Mouse (Mus musculus) hindbrain, embryonic 14.5 days (tissue): ENCODE measurements around the gene Kctd21. TPM values are rescaled to one million over a fixed set of nuclear protein-coding genes. Genes with fewer than 3 reads are reported as not detected.

Source experiments
- ATAC-seq: fragments of 200-750 bp; cut with Nextera tagmentation; 2 replicates; pipeline ENCODE4 v1.8.0; 2017; ENCODE audit warnings: moderate number of reproducible peaks, mild to moderate bottlenecking, moderate TSS enrichment, moderate library complexity; ENCODE audit not compliant: low FRiP score
- DNase-seq: peaks from one replicate; pipeline ENCODE4 v3.0.0-alpha.2; 2015; ENCODE audit warnings: low spot score
- H3K27ac ChIP-seq: fragments of 300-500 bp; sonication (generic); 2 replicates; pipeline ENCODE4 v1.5.1; 2014; ENCODE audit warnings: mild to moderate bottlenecking, moderate library complexity
- H3K27me3 ChIP-seq: fragments of 300-500 bp; sonication (generic); 2 replicates; pipeline ENCODE4 v1.6.1; 2014; ENCODE audit warnings: mild to moderate bottlenecking, low read length, mixed read lengths; ENCODE audit not compliant: control insufficient read depth, insufficient read depth
- H3K36me3 ChIP-seq: fragments of 300-500 bp; sonication (generic); replicated peaks from 2 replicates; pipeline ENCODE4 v1.6.1; 2014; ENCODE audit not compliant: control insufficient read depth, insufficient read depth
- H3K4me1 ChIP-seq: fragments of 300-500 bp; sonication (generic); replicated peaks from 2 replicates; pipeline ENCODE4 v1.6.1; 2014; ENCODE audit warnings: antibody characterized with exemption, low read length, mixed read lengths; ENCODE audit not compliant: control insufficient read depth, insufficient read depth
- H3K4me2 ChIP-seq: fragments of 300-500 bp; sonication (generic); replicated peaks from 2 replicates; pipeline ENCODE4 v1.6.1; 2014; ENCODE audit warnings: mild to moderate bottlenecking, moderate library complexity
- H3K4me3 ChIP-seq: fragments of 300-500 bp; sonication (generic); replicated peaks from 2 replicates; pipeline ENCODE4 v1.5.1; 2014; ENCODE audit warnings: mild to moderate bottlenecking, low read length
- H3K9ac ChIP-seq: fragments of 300-500 bp; sonication (generic); 2 replicates; pipeline ENCODE4 v1.6.1; 2014
- H3K9me3 ChIP-seq: fragments of 300-500 bp; sonication (generic); 2 replicates; pipeline ENCODE4 v1.6.1; 2016; ENCODE audit warnings: low read length; ENCODE audit not compliant: control insufficient read depth
- WGBS: fragments of 180-500 bp; shearing (Covaris S2); extraction: QIAGEN DNeasy Blood & Tissue Kit; methylation state at CpG from one replicate; pipeline ENCODE4 v1.1.7; 2014; 5-methylcytosine and 5-hydroxymethylcytosine counted together
- polyA plus RNA-seq: library from polyadenylated mRNA; unstranded; fragments of >200 nt; fragmentation: Nextera tagmentation; extraction: Ambion mirVana; gene quantifications from 2 replicates; pipeline ENCODE4 v1.2.1, GENCODE M21; 2014

Gene Kctd21
- polyA plus RNA-seq, 1 experiment from 2014 or later = 7.1 TPM

GRCm38 (mm10) chr7:97313364-97313995, 18.6 kb upstream of the Kctd21 start:
- Histone ChIP-seq H3K36me3 (peaks cover 74% of the 10 kb centered on the region), H3K9me3 (no peaks in the 10 kb centered on the region)

GRCm38 (mm10) chr7:97314646-97315045, 17.5 kb upstream of the Kctd21 start:
- no peak for DNase-seq

More at GRCm38 (mm10) chr7:97313364-97313995, 18.6 kb upstream of the Kctd21 start:
- Histone ChIP-seq H3K4me2 (no peak overlapping the region), H3K4me3 (no peak overlapping the region), H3K27me3 (no peaks in the 10 kb centered on the region), H3K9ac (no peak overlapping the region), H3K4me1 (no peaks in the 10 kb centered on the region), H3K27ac (no peak overlapping the region)
- no peak for DNase-seq
- no peak for ATAC-seq
- WGBS = 79% methylated on average over 7 of the region's 7 CpGs

GRCm38 (mm10) chr7:97315656-97316055, 16.5 kb upstream of the Kctd21 start:
- no peak for ATAC-seq
- WGBS = 84% methylated on average over 6 of the region's 6 CpGs
- Histone ChIP-seq H3K4me1 (no peaks in the 10 kb centered on the region), H3K9me3 (no peaks in the 10 kb centered on the region), H3K36me3 (peaks cover 65% of the 10 kb centered on the region), H3K4me3 (no peak overlapping the region), H3K27ac (no peak overlapping the region), H3K9ac (no peak overlapping the region), H3K4me2 (no peak overlapping the region), H3K27me3 (no peaks in the 10 kb centered on the region)
- DNase-seq = no peak

More at GRCm38 (mm10) chr7:97314646-97315045, 17.5 kb upstream of the Kctd21 start:
- Histone ChIP-seq H3K4me2 (no peak overlapping the region), H3K4me1 (no peaks in the 10 kb centered on the region), H3K27ac (no peak overlapping the region), H3K27me3 (no peaks in the 10 kb centered on the region), H3K4me3 (no peak overlapping the region), H3K36me3 (peaks cover 72% of the 10 kb centered on the region), H3K9me3 (no peaks in the 10 kb centered on the region), H3K9ac (no peak overlapping the region)
- 85% methylated on average over 5 of the region's 5 CpGs for WGBS
- no peak for ATAC-seq

- Histone ChIP-seq H3K27ac (no peak overlapping the region), H3K27me3 (no peaks in the 10 kb centered on the region), H3K36me3 (peaks cover 49% of the 10 kb centered on the region), H3K4me2 (no peak overlapping the region), H3K4me3 (no peak overlapping the region), H3K9me3 (no peaks in the 10 kb centered on the region), H3K9ac (no peak overlapping the region), H3K4me1 (no peaks in the 10 kb centered on the region)
- ATAC-seq = no peak
- WGBS = 87% methylated on average over 3 of the region's 3 CpGs
- DNase-seq = no peak
Observed at GRCm38 (mm10) chr7:97317706-97318105, 14.4 kb upstream of the Kctd21 start.

GRCm38 (mm10) chr7:97324342-97324741, 7.8 kb upstream of the Kctd21 start:
- H3K4me1 ChIP-seq = no peaks in the 10 kb centered on the region; the same call in 1 of the 2 replicates
- H3K27ac ChIP-seq = no peak overlapping the region
- peaks cover 23% of the 10 kb centered on the region for H3K36me3 ChIP-seq
- ATAC-seq = no peak
- no peak for DNase-seq
- no peak overlapping the region for H3K9ac ChIP-seq
- WGBS = 91% methylated on average over 8 of the region's 8 CpGs
- no peak overlapping the region for H3K4me2 ChIP-seq
- H3K4me3 ChIP-seq = no peak overlapping the region
- H3K9me3 ChIP-seq = no peaks in the 10 kb centered on the region
- peaks cover 36% of the 10 kb centered on the region for H3K27me3 ChIP-seq

- Histone ChIP-seq H3K27ac (no peak overlapping the region), H3K4me1 (no peaks in the 10 kb centered on the region; the same call in 1 of the 2 replicates), H3K36me3 (peaks cover 17% of the 10 kb centered on the region; the same call in 1 of the 2 replicates), H3K4me2 (peak overlapping the region; percentile 51), H3K9me3 (no peaks in the 10 kb centered on the region), H3K4me3 (peak overlapping the region; percentile 28), H3K27me3 (peaks cover 36% of the 10 kb centered on the region), H3K9ac (no peak overlapping the region)
- no peak for DNase-seq
- peak; percentile 21; the same call in 1 of the 2 replicates for ATAC-seq
- 14% methylated on average over 89 of the region's 96 CpGs for WGBS
Observed at GRCm38 (mm10) chr7:97325156-97325985, 6.8 kb upstream of the Kctd21 start.

- H3K4me3 ChIP-seq = no peak overlapping the region
- H3K9ac ChIP-seq = no peak overlapping the region
- ATAC-seq (no peak), DNase-seq (no peak)
- peaks cover 7% of the 10 kb centered on the region for H3K4me1 ChIP-seq
- no peak overlapping the region for H3K27ac ChIP-seq
- no peak overlapping the region for H3K4me2 ChIP-seq
- peaks cover 36% of the 10 kb centered on the region for H3K27me3 ChIP-seq
- H3K36me3 ChIP-seq = peaks cover 13% of the 10 kb centered on the region; the same call in 1 of the 2 replicates
- WGBS = 95% methylated on average over 4 of the region's 4 CpGs
- H3K9me3 ChIP-seq = no peaks in the 10 kb centered on the region
Observed at GRCm38 (mm10) chr7:97327376-97327775, 4.8 kb upstream of the Kctd21 start.

GRCm38 (mm10) chr7:97328891-97329588, 3.1 kb upstream of the Kctd21 start:
- no peaks in the 10 kb centered on the region for H3K9me3 ChIP-seq
- H3K4me2 ChIP-seq = no peak overlapping the region
- no peak overlapping the region for H3K27ac ChIP-seq
- H3K9ac ChIP-seq = no peak overlapping the region
- H3K4me1 ChIP-seq = peaks cover 19% of the 10 kb centered on the region
- H3K27me3 ChIP-seq = peaks cover 35% of the 10 kb centered on the region
- no peak for DNase-seq
- 68% methylated on average over 13 of the region's 13 CpGs for WGBS
- H3K36me3 ChIP-seq = 0 out of 2 replicates have a peak, but pooled peaks cover 8% of the 10 kb centered on the region
- ATAC-seq = no peak
- H3K4me3 ChIP-seq = no peak overlapping the region

- H3K9me3 ChIP-seq = no peaks in the 10 kb centered on the region
- ATAC-seq (no peak), DNase-seq (no peak)
- peaks cover 29% of the 10 kb centered on the region for H3K27me3 ChIP-seq
- H3K4me2 ChIP-seq = no peak overlapping the region
- 0 out of 2 replicates have a peak, but pooled peaks cover 1% of the 10 kb centered on the region for H3K36me3 ChIP-seq
- WGBS = 88% methylated on average over 3 of the region's 3 CpGs
- peaks cover 19% of the 10 kb centered on the region for H3K4me1 ChIP-seq
- H3K4me3 ChIP-seq = no peak overlapping the region
- H3K9ac ChIP-seq = no peak overlapping the region
- no peak overlapping the region for H3K27ac ChIP-seq
Observed at GRCm38 (mm10) chr7:97329676-97330075, 2.5 kb upstream of the Kctd21 start.
